Mouse (Mus musculus) hindbrain, embryonic 11.5 days (tissue): ENCODE data around the gene Ddx43. TPM values are rescaled to one million over a fixed set of nuclear protein-coding genes. Genes with fewer than 3 reads are reported as not detected.

Experiments
- ATAC-seq: fragments of 200-750 bp; cut with Nextera tagmentation; 2 replicates; pipeline ENCODE4 v1.8.0; 2017; ENCODE audit warnings: mild to moderate bottlenecking, moderate TSS enrichment, moderate library complexity; ENCODE audit not compliant: low FRiP score
- DNase-seq: peaks from one replicate; pipeline ENCODE4 v3.0.0-alpha.2; 2015; ENCODE audit warnings: low spot score
- H3K27ac ChIP-seq: fragments of 300-500 bp; sonication (generic); 2 replicates; pipeline ENCODE4 v1.5.1; 2014; ENCODE audit warnings: mild to moderate bottlenecking, low read depth, low read length
- H3K27me3 ChIP-seq: fragments of 300-500 bp; sonication (generic); 2 replicates; pipeline ENCODE4 v1.6.1; 2014; ENCODE audit warnings: mild to moderate bottlenecking, low read length, moderate library complexity, mixed read lengths; ENCODE audit not compliant: control insufficient read depth, insufficient read depth
- H3K36me3 ChIP-seq: fragments of 300-500 bp; sonication (generic); 2 replicates; pipeline ENCODE4 v1.6.1; 2014; ENCODE audit warnings: mild to moderate bottlenecking, low read length, moderate library complexity, mixed read lengths; ENCODE audit not compliant: control insufficient read depth, insufficient read depth
- H3K4me1 ChIP-seq: fragments of 300-500 bp; sonication (generic); replicated peaks from 2 replicates; pipeline ENCODE4 v1.6.1; 2014; ENCODE audit warnings: low read length, mixed read lengths; ENCODE audit not compliant: control insufficient read depth, insufficient read depth
- H3K4me2 ChIP-seq: fragments of 300-500 bp; sonication (generic); replicated peaks from 2 replicates; pipeline ENCODE4 v1.6.1; 2014; ENCODE audit warnings: mild to moderate bottlenecking, low read depth, low read length
- H3K4me3 ChIP-seq: fragments of 300-500 bp; sonication (generic); 2 replicates; pipeline ENCODE4 v1.5.1; 2014; ENCODE audit warnings: low read depth, low read length
- H3K9ac ChIP-seq: fragments of 300-500 bp; sonication (generic); 2 replicates; pipeline ENCODE4 v1.6.1; 2014; ENCODE audit warnings: low read depth, low read length
- H3K9me3 ChIP-seq: fragments of 300-500 bp; sonication (generic); 2 replicates; pipeline ENCODE4 v1.6.1; 2016; ENCODE audit warnings: low read length; ENCODE audit not compliant: control insufficient read depth
- WGBS: fragments of 180-500 bp; shearing (Covaris S2); extraction: QIAGEN DNeasy Blood & Tissue Kit; methylation state at CpG from one replicate; pipeline ENCODE4 v1.1.7; 2014; 5-methylcytosine and 5-hydroxymethylcytosine counted together
- polyA plus RNA-seq: library from polyadenylated mRNA; unstranded; fragments of >200 nt; fragmentation: Nextera tagmentation; extraction: Ambion mirVana; gene quantifications from 2 replicates; pipeline ENCODE4 v1.2.1, GENCODE M21; 2014

The Ddx43 gene
- polyA plus RNA-seq, 1 experiment from 2014 or later = 0.14 TPM

- no peaks in the 10 kb centered on the region for H3K9me3 ChIP-seq
- no peaks in the 10 kb centered on the region for H3K36me3 ChIP-seq
- no peak for ATAC-seq
- no peak overlapping the region for H3K9ac ChIP-seq
- H3K4me3 ChIP-seq = no peak overlapping the region
- no peak overlapping the region for H3K27ac ChIP-seq
- H3K27me3 ChIP-seq = no peaks in the 10 kb centered on the region; the same call in 1 of the 2 replicates
- no peak for DNase-seq
- WGBS = 80% methylated on average over 2 of the region's 2 CpGs
- no peak overlapping the region for H3K4me2 ChIP-seq
- H3K4me1 ChIP-seq = no peaks in the 10 kb centered on the region
Observed at GRCm38 (mm10) chr9:78369349-78369748, 26.2 kb upstream of the Ddx43 start.

GRCm38 (mm10) chr9:78369786-78370185 is 25.8 kb upstream of the Ddx43 start:
- Histone ChIP-seq H3K36me3 (no peaks in the 10 kb centered on the region), H3K4me1 (no peaks in the 10 kb centered on the region), H3K4me3 (no peak overlapping the region), H3K4me2 (no peak overlapping the region), H3K9ac (no peak overlapping the region), H3K9me3 (no peaks in the 10 kb centered on the region), H3K27ac (no peak overlapping the region), H3K27me3 (no peaks in the 10 kb centered on the region; the same call in 1 of the 2 replicates)
- ATAC-seq (no peak), DNase-seq (no peak)
- WGBS = 93% methylated on average over 7 of the region's 7 CpGs

- Histone ChIP-seq H3K27me3 (no peaks in the 10 kb centered on the region), H3K9me3 (no peaks in the 10 kb centered on the region), H3K4me1 (no peaks in the 10 kb centered on the region), H3K4me3 (no peak overlapping the region), H3K4me2 (no peak overlapping the region), H3K9ac (no peak overlapping the region), H3K27ac (no peak overlapping the region), H3K36me3 (no peaks in the 10 kb centered on the region)
- 96% methylated on average over 3 of the region's 3 CpGs for WGBS
- DNase-seq (no peak), ATAC-seq (no peak)
Observed at GRCm38 (mm10) chr9:78371441-78371840, 24.1 kb upstream of the Ddx43 start.

- H3K27ac ChIP-seq = no peak overlapping the region
- DNase-seq (no peak), ATAC-seq (no peak)
- no peaks in the 10 kb centered on the region for H3K27me3 ChIP-seq
- WGBS = 82% methylated on average over 10 of the region's 10 CpGs
- H3K9me3 ChIP-seq = no peaks in the 10 kb centered on the region
- no peak overlapping the region for H3K4me2 ChIP-seq
- no peak overlapping the region for H3K4me3 ChIP-seq
- H3K4me1 ChIP-seq = no peaks in the 10 kb centered on the region
- no peak overlapping the region for H3K9ac ChIP-seq
- no peaks in the 10 kb centered on the region for H3K36me3 ChIP-seq
Observed at GRCm38 (mm10) chr9:78372827-78373504, 22.6 kb upstream of the Ddx43 start.

GRCm38 (mm10) chr9:78374397-78374796 is 21.2 kb upstream of the Ddx43 start:
- WGBS = 65% methylated on average over 5 of the region's 5 CpGs
- H3K9me3 ChIP-seq = no peaks in the 10 kb centered on the region
- H3K36me3 ChIP-seq = no peaks in the 10 kb centered on the region
- H3K4me3 ChIP-seq = no peak overlapping the region
- H3K27ac ChIP-seq = no peak overlapping the region
- no peaks in the 10 kb centered on the region for H3K4me1 ChIP-seq
- no peaks in the 10 kb centered on the region for H3K27me3 ChIP-seq
- ATAC-seq = no peak
- H3K4me2 ChIP-seq = no peak overlapping the region
- no peak overlapping the region for H3K9ac ChIP-seq
- DNase-seq = no peak

GRCm38 (mm10) chr9:78374885-78375389 is 20.6 kb upstream of the Ddx43 start:
- DNase-seq (no peak), ATAC-seq (no peak)
- Histone ChIP-seq H3K9me3 (no peaks in the 10 kb centered on the region), H3K27me3 (no peaks in the 10 kb centered on the region), H3K9ac (no peak overlapping the region), H3K36me3 (no peaks in the 10 kb centered on the region), H3K27ac (no peak overlapping the region), H3K4me2 (no peak overlapping the region), H3K4me3 (no peak overlapping the region), H3K4me1 (no peaks in the 10 kb centered on the region)
- 68% methylated on average over 1 of the region's 1 CpGs for WGBS

GRCm38 (mm10) chr9:78375486-78375885 is 20.1 kb upstream of the Ddx43 start:
- WGBS = 79% methylated on average over 4 of the region's 4 CpGs
- Histone ChIP-seq H3K9ac (no peak overlapping the region), H3K4me2 (no peak overlapping the region), H3K27ac (no peak overlapping the region), H3K36me3 (no peaks in the 10 kb centered on the region), H3K9me3 (no peaks in the 10 kb centered on the region), H3K4me1 (no peaks in the 10 kb centered on the region), H3K27me3 (no peaks in the 10 kb centered on the region), H3K4me3 (no peak overlapping the region)
- DNase-seq (no peak), ATAC-seq (no peak)

GRCm38 (mm10) chr9:78377546-78377945 is 18.0 kb upstream of the Ddx43 start:
- WGBS = 33% methylated on average over 8 of the region's 8 CpGs
- peak overlapping the region; percentile 55; the same call in 1 of the 2 replicates for H3K4me2 ChIP-seq
- no peak overlapping the region for H3K9ac ChIP-seq
- H3K9me3 ChIP-seq = no peaks in the 10 kb centered on the region
- H3K4me1 ChIP-seq = no peaks in the 10 kb centered on the region
- no peak overlapping the region for H3K4me3 ChIP-seq
- ATAC-seq (no peak), DNase-seq (no peak)
- no peaks in the 10 kb centered on the region for H3K36me3 ChIP-seq
- no peak overlapping the region for H3K27ac ChIP-seq
- H3K27me3 ChIP-seq = no peaks in the 10 kb centered on the region

GRCm38 (mm10) chr9:78378113-78378785 is 17.3 kb upstream of the Ddx43 start, which contains the start of gene Ooep:
Ooep (minus strand) TSS chr9:78378725.
- 8% methylated on average over 16 of the region's 23 CpGs for WGBS
- H3K27ac ChIP-seq = no peak within 1 kb of the TSS
- DNase-seq (peak; percentile 58), ATAC-seq (peak; percentile 86)
- H3K4me1 ChIP-seq = no peaks in the 10 kb centered on the region
- no peaks in the 10 kb centered on the region for H3K36me3 ChIP-seq
- peak within 1 kb of the TSS; percentile 0; the same call in 1 of the 2 replicates for H3K9ac ChIP-seq
- peak within 1 kb of the TSS; percentile 20 for H3K4me3 ChIP-seq
- no peaks in the 10 kb centered on the region for H3K27me3 ChIP-seq
- H3K9me3 ChIP-seq = no peaks in the 10 kb centered on the region
- peak within 1 kb of the TSS; percentile 55 for H3K4me2 ChIP-seq
